Mouse (Mus musculus) neural tube, embryonic 12.5 days (tissue): ENCODE results near the gene Itpkb. TPM values are rescaled to one million over a fixed set of nuclear protein-coding genes. Genes with fewer than 3 reads are reported as not detected.

Source experiments
- ATAC-seq: fragments of 200-750 bp; cut with Nextera tagmentation; 2 replicates; pipeline ENCODE4 v1.8.0; 2017; ENCODE audit warnings: low read depth, mild to moderate bottlenecking, moderate TSS enrichment, moderate library complexity; ENCODE audit not compliant: low FRiP score
- H3K27ac ChIP-seq: fragments of 300-500 bp; sonication (generic); 2 replicates; pipeline ENCODE4 v1.5.1; 2016
- H3K27me3 ChIP-seq: fragments of 300-500 bp; sonication (generic); replicated peaks from 2 replicates; pipeline ENCODE4 v1.6.1; 2016; ENCODE audit warnings: mild to moderate bottlenecking
- H3K36me3 ChIP-seq: fragments of 300-500 bp; sonication (generic); 2 replicates; pipeline ENCODE4 v1.6.1; 2016; ENCODE audit warnings: mild to moderate bottlenecking
- H3K4me1 ChIP-seq: fragments of 300-500 bp; sonication (generic); 2 replicates; pipeline ENCODE4 v1.6.1; 2016
- H3K4me2 ChIP-seq: fragments of 300-500 bp; sonication (generic); replicated peaks from 2 replicates; pipeline ENCODE4 v1.6.1; 2016; ENCODE audit warnings: mild to moderate bottlenecking
- H3K4me3 ChIP-seq: fragments of 300-500 bp; sonication (generic); 2 replicates; pipeline ENCODE4 v1.5.1; 2016
- H3K9ac ChIP-seq: fragments of 300-500 bp; sonication (generic); 2 replicates; pipeline ENCODE4 v1.6.1; 2016; ENCODE audit warnings: mild to moderate bottlenecking
- H3K9me3 ChIP-seq: fragments of 300-500 bp; sonication (generic); 2 replicates; pipeline ENCODE4 v1.6.1; 2016; ENCODE audit warnings: mild to moderate bottlenecking
- WGBS: fragments of 180-500 bp; shearing (Covaris S2); methylation state at CpG from one replicate; pipeline ENCODE4 v1.1.7; 2016; 5-methylcytosine and 5-hydroxymethylcytosine counted together
- polyA plus RNA-seq: library from polyadenylated mRNA; unstranded; fragments of >200 nt; fragmentation: Nextera tagmentation; extraction: Ambion mirVana; gene quantifications from 2 replicates; pipeline ENCODE4 v1.2.1, GENCODE M21; 2016

Gene Itpkb
- polyA plus RNA-seq, 1 experiment from 2014 or later: 5.4 TPM

DNA sequence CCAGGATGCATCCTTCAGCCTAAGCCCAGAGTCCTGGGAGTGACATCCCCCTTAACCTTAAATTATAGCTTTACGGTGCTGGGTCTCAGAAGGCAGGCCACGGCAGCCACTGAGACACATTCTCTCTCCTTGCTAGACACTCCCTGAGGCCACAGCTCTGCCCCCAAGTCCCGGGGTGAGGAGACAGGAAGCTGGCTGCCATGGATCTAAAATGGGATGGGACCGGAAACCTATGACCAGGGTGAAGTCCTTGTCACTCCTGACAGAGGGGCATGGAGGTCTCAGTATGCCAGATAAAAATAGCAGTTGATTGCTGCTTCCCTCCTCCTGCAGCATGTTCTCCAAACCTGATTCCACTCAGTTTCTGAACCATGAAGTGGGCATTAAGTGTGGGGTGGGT, 23.8 kb downstream of the Itpkb start:
- H3K4me2 ChIP-seq: no peak overlapping the region
- WGBS: 54% methylated on average over 4 of the region's 4 CpGs

DNA sequence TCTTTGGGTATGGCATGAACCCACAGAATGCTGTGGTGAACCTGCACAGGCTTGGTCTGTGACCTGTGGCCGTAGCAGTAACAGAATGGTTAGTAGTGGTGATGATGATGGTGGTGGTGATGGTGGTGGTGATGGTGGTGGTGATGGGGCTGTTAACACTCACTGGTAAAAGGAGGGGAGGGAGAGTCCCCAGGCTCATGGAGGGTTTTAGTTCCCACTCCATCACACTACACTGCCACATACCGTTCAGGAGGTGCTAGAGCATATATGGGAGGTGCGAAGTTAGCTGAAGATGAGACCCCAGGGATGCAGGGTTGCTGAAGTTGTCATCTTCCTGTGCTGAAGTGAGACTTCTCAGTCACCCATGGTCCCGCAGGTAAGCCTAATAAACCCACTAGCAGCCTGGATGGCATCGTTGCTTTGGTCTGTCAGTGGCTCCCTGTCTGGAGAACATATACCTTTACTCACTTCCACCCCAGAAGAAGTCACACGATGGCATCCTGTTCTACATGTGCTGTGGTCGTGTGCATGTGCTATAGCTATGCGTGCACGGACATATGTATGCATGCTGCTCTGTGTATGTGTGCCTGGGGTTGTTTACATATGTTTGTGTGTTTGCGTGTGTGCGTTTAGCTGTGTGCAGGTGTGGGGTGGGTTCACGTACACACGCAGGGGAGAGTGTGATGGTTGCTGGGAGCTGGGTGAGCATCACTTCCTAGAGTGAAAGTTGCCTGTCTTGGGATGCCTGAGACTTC, 24.9 kb downstream of the Itpkb start:
- ATAC-seq: no peak
- H3K4me1 ChIP-seq: peaks cover 4% of the 10 kb centered on the region; the same call in 1 of the 2 replicates
- H3K9ac ChIP-seq: no peak overlapping the region
- no peak overlapping the region for H3K4me3 ChIP-seq
- H3K27me3 ChIP-seq: no peaks in the 10 kb centered on the region
- H3K9me3 ChIP-seq: no peaks in the 10 kb centered on the region
- H3K27ac ChIP-seq: no peak overlapping the region
- WGBS: 94% methylated on average over 13 of the region's 13 CpGs
- H3K36me3 ChIP-seq: no peaks in the 10 kb centered on the region
- H3K4me2 ChIP-seq: no peak overlapping the region

More for the DNA sequence above, 23.8 kb downstream of the Itpkb start:
- Histone ChIP-seq H3K4me3 (no peak overlapping the region), H3K27me3 (no peaks in the 10 kb centered on the region), H3K27ac (no peak overlapping the region), H3K9me3 (no peaks in the 10 kb centered on the region), H3K9ac (no peak overlapping the region), H3K36me3 (no peaks in the 10 kb centered on the region), H3K4me1 (peaks cover 4% of the 10 kb centered on the region; the same call in 1 of the 2 replicates)
- no peak for ATAC-seq

DNA sequence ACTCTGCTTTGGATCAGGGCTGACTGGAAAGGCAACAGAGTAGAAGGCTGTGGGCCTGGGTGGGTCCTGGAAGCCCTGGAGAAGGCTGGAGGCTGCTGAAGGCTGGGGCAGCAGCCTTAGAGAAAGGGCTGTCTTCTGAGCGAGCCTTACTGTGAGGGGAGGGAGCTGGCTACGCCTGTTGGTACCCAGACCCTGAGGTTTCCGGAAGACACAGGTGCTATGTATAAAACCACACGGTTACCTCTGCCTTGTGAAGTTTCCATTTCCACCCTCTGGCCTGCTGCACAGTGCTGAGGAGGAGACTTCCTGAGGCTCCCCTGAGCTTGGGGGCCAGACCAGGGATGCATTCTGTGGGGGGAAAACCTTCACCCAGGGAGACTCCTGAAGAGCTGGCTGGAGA, 25.9 kb downstream of the Itpkb start:
- no peak for ATAC-seq
- no peak overlapping the region for H3K4me2 ChIP-seq
- WGBS: 72% methylated on average over 4 of the region's 4 CpGs
- no peak overlapping the region for H3K4me3 ChIP-seq
- no peaks in the 10 kb centered on the region for H3K27me3 ChIP-seq
- no peak overlapping the region for H3K9ac ChIP-seq
- no peaks in the 10 kb centered on the region for H3K36me3 ChIP-seq
- no peak overlapping the region for H3K27ac ChIP-seq
- H3K9me3 ChIP-seq: no peaks in the 10 kb centered on the region
- peaks cover 4% of the 10 kb centered on the region; the same call in 1 of the 2 replicates for H3K4me1 ChIP-seq

DNA sequence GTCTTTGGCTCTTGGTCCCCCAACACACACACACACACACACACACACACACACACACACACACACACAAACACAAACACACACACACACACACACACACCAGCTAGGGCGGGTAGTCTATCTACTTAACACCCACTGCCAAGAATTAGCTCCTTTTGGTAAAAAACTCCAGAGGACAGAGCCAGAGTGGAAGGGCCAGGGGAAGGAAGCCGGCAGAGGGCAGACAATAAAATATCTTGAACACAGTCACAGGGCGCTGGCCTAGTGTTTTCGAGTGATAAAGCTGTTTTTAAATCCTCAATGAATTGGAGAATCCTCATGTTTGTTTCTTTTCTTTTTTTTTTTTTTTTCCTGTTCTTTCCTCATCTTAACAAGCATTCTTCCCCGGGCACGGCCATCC, 26.6 kb downstream of the Itpkb start:
- H3K9ac ChIP-seq: no peak overlapping the region
- H3K27ac ChIP-seq: no peak overlapping the region
- H3K4me1 ChIP-seq: peaks cover 4% of the 10 kb centered on the region; the same call in 1 of the 2 replicates
- no peak for ATAC-seq
- H3K4me3 ChIP-seq: no peak overlapping the region
- H3K36me3 ChIP-seq: no peaks in the 10 kb centered on the region
- H3K9me3 ChIP-seq: no peaks in the 10 kb centered on the region
- 78% methylated on average over 6 of the region's 6 CpGs for WGBS
- no peak overlapping the region for H3K4me2 ChIP-seq
- H3K27me3 ChIP-seq: no peaks in the 10 kb centered on the region

DNA sequence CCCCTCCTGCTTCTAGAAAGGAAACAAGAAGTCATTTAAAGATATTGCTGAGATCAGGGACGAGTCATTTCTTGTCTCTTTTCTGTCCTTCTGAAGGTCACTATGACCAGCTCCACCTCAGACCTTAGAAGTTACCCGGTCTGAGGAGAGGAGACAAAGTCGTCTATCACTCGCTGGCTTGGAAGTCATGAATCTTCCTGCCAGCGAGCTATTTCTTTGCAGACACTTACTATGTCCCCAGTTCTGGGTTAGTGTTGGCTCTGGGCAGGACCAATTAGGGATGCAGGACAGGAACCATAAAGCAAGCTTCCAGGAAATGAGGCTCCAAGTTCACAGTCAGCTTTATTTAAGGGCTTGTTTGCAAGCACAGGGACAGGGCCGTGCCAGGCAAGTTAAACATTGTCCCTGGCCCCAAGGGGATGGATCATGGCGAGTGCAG, 27.6 kb downstream of the Itpkb start:
- Histone ChIP-seq H3K4me2 (no peak overlapping the region), H3K9me3 (no peaks in the 10 kb centered on the region), H3K27me3 (no peaks in the 10 kb centered on the region), H3K4me3 (no peak overlapping the region), H3K36me3 (no peaks in the 10 kb centered on the region), H3K27ac (no peak overlapping the region), H3K4me1 (peaks cover 4% of the 10 kb centered on the region; the same call in 1 of the 2 replicates), H3K9ac (no peak overlapping the region)
- WGBS: 70% methylated on average over 7 of the region's 7 CpGs
- ATAC-seq: no peak

DNA sequence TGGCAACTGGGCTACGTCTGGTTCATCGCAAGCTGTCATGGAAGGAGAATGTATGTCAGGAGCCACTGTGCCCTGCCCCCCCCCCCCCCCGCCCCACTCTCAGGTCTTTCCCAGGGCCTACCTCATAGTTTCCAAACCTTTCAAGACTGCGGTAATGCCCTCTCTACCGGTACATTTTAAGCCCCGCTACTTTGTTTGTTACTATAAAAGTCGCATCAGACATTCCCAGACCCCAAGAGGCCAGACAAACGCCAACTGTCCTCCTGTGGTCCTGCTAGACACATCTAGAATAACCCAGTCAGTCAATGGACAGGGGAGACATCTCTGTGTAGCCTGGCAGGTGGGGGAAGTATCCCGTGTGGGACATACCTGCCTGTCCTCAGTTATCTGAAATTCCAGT, 28.2 kb downstream of the Itpkb start:
- Histone ChIP-seq H3K9me3 (no peaks in the 10 kb centered on the region), H3K27me3 (no peaks in the 10 kb centered on the region), H3K4me3 (no peak overlapping the region), H3K9ac (no peak overlapping the region), H3K36me3 (no peaks in the 10 kb centered on the region), H3K27ac (no peak overlapping the region), H3K4me1 (peaks cover 4% of the 10 kb centered on the region; the same call in 1 of the 2 replicates), H3K4me2 (no peak overlapping the region)
- 94% methylated on average over 9 of the region's 9 CpGs for WGBS
- ATAC-seq: no peak

DNA sequence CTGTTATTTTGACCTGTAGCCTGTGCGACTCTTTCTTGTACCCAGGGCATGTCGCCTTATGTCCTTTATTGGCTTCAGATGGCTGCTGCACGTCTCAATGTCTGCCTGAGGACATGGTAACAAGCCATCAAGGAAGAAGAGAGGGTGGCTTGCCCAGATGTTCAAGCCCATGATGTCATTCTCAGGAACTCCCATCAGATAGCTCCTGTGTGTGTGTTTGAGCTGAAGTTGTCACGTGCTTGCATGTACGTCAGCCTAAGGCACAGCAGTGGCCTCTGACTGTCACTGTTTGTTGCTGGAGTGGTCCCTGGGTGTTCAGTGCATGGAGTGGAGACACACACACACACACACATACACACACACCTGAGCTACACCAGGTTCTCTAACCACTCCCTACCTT, 29.0 kb downstream of the Itpkb start:
- ATAC-seq: no peak
- WGBS: 79% methylated on average over 5 of the region's 5 CpGs

DNA sequence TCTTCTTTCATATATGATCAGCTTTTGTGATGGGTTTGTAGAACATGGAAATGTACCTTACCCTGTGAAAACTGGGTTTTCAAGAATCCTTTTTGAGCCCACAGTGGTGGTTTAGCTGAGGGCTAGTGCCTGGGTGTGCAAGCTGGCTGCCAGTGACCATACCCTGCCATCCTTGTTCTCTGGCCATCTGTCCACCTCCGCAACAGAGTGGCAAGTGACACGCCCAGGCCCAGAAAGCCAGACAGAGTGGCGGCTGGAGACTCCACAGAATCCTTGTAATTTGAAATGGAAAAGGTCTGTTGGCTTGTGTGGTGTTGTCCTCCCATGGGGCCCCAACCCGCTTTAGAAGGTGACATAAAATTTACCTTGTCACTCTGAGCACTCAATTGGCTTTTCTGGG, 31.9 kb downstream of the Itpkb start:
- H3K4me3 ChIP-seq: no peak overlapping the region
- no peak overlapping the region for H3K27ac ChIP-seq
- peaks cover 19% of the 10 kb centered on the region for H3K4me1 ChIP-seq
- H3K4me2 ChIP-seq: no peak overlapping the region
- WGBS: 85% methylated on average over 4 of the region's 4 CpGs
- H3K9me3 ChIP-seq: no peaks in the 10 kb centered on the region
- no peak for ATAC-seq
- no peak overlapping the region for H3K9ac ChIP-seq
- no peaks in the 10 kb centered on the region for H3K36me3 ChIP-seq
- H3K27me3 ChIP-seq: no peaks in the 10 kb centered on the region

More for the DNA sequence above, 29.0 kb downstream of the Itpkb start:
- Histone ChIP-seq H3K27me3 (no peaks in the 10 kb centered on the region), H3K9ac (no peak overlapping the region), H3K4me3 (no peak overlapping the region), H3K27ac (no peak overlapping the region), H3K9me3 (no peaks in the 10 kb centered on the region), H3K4me1 (0 out of 2 replicates have a peak, but pooled peaks cover 5% of the 10 kb centered on the region), H3K36me3 (no peaks in the 10 kb centered on the region), H3K4me2 (no peak overlapping the region)

DNA sequence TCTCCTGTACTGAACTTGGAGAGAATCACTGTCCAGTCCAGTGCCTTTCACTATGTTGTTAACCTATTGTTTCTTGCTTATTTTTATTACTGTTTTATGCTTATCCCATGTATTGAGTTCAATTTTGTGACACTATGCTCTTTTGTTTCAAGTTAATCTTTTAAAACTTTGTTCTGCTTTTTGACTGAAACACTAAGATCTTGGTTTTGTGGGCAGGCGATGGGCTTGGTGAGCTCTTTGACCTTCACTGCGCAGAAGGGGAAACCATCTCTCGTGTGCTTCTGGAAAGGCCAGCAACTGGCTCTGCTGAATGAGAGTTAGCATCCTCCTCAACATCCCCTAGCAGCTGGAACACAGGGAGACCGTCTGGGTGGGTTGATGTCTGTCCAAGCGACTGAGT, 32.6 kb downstream of the Itpkb start:
- H3K27ac ChIP-seq: no peak overlapping the region
- no peaks in the 10 kb centered on the region for H3K27me3 ChIP-seq
- H3K4me1 ChIP-seq: peaks cover 22% of the 10 kb centered on the region
- H3K4me2 ChIP-seq: no peak overlapping the region
- no peaks in the 10 kb centered on the region for H3K36me3 ChIP-seq
- no peaks in the 10 kb centered on the region for H3K9me3 ChIP-seq
- ATAC-seq: no peak
- H3K9ac ChIP-seq: no peak overlapping the region
- no peak overlapping the region for H3K4me3 ChIP-seq
- 83% methylated on average over 5 of the region's 5 CpGs for WGBS

DNA sequence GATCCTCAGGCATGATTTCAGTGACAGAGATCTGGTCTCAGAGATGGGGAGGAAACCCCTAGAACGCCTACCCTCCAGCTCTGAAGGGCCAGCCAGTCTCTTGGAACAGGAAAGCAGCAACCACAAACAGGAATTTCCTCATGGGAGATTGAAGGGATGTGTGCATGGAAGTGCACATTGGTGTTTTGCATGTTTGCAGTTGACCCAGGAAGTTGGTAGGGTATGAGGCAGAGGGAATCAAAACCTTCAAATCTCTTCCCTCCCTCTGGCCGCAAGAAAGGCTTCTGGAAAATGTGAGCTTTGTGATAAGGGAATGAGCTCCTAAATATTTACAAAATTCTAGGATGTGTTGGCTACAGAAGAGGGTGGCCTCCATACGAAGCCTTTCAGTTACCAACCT, 33.0 kb downstream of the Itpkb start:
- Histone ChIP-seq H3K9me3 (no peaks in the 10 kb centered on the region), H3K36me3 (no peaks in the 10 kb centered on the region), H3K4me3 (no peak overlapping the region), H3K27ac (no peak overlapping the region), H3K4me2 (no peak overlapping the region), H3K27me3 (no peaks in the 10 kb centered on the region), H3K4me1 (peaks cover 22% of the 10 kb centered on the region), H3K9ac (no peak overlapping the region)
- ATAC-seq: no peak
- 90% methylated on average over 3 of the region's 3 CpGs for WGBS

DNA sequence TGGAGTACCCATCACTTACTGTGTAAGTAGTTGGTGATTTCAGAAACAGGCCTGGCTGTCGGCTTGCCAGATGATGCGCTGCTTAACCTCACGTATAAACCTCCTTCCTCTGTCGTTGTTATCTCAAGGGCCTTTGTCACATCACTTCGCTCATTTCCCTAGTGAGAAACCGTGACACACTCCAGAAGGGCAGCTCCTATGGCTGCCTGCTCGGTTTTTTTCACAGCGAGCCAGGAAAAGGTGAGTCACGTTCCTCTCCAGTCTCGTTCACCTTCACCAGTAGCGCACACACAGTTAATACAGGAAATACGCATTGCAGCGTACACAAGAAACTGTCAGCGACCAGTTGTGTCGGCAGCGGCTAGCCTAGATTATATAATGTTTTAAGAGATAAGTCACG, 33.7 kb downstream of the Itpkb start:
- 77% methylated on average over 17 of the region's 17 CpGs for WGBS
- Histone ChIP-seq H3K4me3 (no peak overlapping the region), H3K27ac (no peak overlapping the region), H3K4me1 (peaks cover 22% of the 10 kb centered on the region), H3K27me3 (no peaks in the 10 kb centered on the region), H3K4me2 (peak overlapping the region; percentile 59; the same call in 1 of the 2 replicates), H3K36me3 (no peaks in the 10 kb centered on the region), H3K9me3 (no peaks in the 10 kb centered on the region), H3K9ac (no peak overlapping the region)
- no peak for ATAC-seq

DNA sequence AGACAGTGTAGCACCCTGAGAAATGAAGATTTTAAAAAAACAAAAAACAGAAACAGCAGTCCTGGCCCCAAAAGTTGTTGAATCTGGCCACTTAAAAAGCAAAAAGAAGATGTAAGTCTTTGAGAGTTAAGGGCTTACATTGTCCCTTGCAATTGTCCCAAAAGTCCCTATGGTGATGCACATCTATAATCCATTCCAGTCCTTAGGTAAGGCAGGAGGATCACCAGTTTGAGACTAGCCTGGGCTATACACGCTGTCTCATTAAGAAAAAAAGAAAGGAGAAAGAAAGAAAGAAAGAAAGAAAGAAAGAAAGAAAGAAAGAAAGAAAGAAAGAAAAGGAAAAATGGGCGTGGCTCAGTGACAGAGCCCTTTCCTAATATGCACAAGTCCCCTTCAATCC, 34.4 kb downstream of the Itpkb start:
- Histone ChIP-seq H3K27me3 (no peaks in the 10 kb centered on the region), H3K4me1 (peaks cover 22% of the 10 kb centered on the region), H3K4me3 (peak overlapping the region; percentile 24), H3K27ac (no peak overlapping the region), H3K36me3 (no peaks in the 10 kb centered on the region), H3K9ac (no peak overlapping the region), H3K4me2 (peak overlapping the region; percentile 59), H3K9me3 (no peaks in the 10 kb centered on the region)
- 0 out of 2 replicates have a peak, but pooled peaks have one; percentile 30 for ATAC-seq
- WGBS: 32% methylated on average over 2 of the region's 2 CpGs
